Mouse (Mus musculus) ES-Bruce4 (cell line): ENCODE measurements around the gene Eif3l.

Source experiments
- CTCF ChIP-seq: IDR thresholded peaks from one replicate; pipeline ENCODE4 v1.8.1; 2011; ENCODE audit warnings: low read depth, low read length
- POLR2A ChIP-seq: IDR thresholded peaks from one replicate; pipeline ENCODE4 v1.8.1; 2011; ENCODE audit warnings: low read length; ENCODE audit not compliant: insufficient read depth

GRCm38 (mm10) chr15:79041585-79041984 lies 33.4 kb upstream of the Eif3l start, which contains the start of gene Galr3:
- TF ChIP-seq POLR2A (no peak), CTCF (no peak)
